9 mouse cellular contexts compared by ENCODE assay signal in the genomic region with DNA sequence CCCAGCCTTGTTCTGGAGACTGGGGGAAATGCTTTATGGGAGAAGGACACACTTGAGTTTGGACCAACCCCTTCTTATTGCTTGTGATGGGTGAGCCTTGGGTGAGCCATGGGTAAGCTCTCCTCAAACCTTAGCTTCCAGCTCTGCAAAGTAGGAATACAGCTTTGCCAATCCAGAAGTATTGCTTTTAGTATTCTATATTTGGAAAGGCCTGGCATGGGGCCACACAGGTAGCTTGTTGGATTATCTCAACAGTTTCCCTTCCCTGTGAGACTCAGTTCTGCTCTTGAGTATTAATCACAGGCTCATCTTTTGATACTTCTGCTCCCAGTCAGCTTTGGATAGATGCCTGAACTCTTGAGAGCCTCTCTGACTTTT. TPM values are rescaled to one million over a fixed set of nuclear protein-coding genes. Genes with fewer than 3 reads are reported as not detected.
DNase-seq lines count a peak whose midpoint lies in the region; ATAC-seq lines count a peak whose summit lies in the region.
"Had no signal": no experiment of that assay in that cellular context is flagged by ENCODE, and none has a peak within 500 bp of the region (broad histone marks: within the 10 kb centered on the region; RNA-seq: fewer than 3 reads in every experiment).

No protein-coding gene starts in this region.

- peak overlapping the region; percentile 73 for H3K4me2 ChIP-seq in neural tube, embryonic 11.5 days (ENCODE audit: low read depth)
- peak overlapping the region; percentile 77 for H3K4me2 ChIP-seq in limb, embryonic 15.5 days
- peak overlapping the region; percentile 82 for H3K4me2 ChIP-seq in stomach, embryonic 15.5 days

- peaks cover 71% of the 10 kb centered on the region for H3K4me1 ChIP-seq in erythroblast, embryonic 14.5 days (ENCODE audit: control insufficient read depth)
- H3K4me1 ChIP-seq in neural tube, embryonic 11.5 days (ENCODE audit: control insufficient read depth, insufficient read depth, low read length), result peaks cover 18% of the 10 kb centered on the region; the same call in 1 of the 2 replicates
- peaks cover 46% of the 10 kb centered on the region for H3K4me1 ChIP-seq in limb, embryonic 15.5 days
- H3K4me1 ChIP-seq in stomach, embryonic 15.5 days, result peaks cover 38% of the 10 kb centered on the region

- no peaks in the 10 kb centered on the region for H3K9me3 ChIP-seq in erythroblast, embryonic 14.5 days (ENCODE audit: control insufficient read depth, low read length)
- H3K9me3 ChIP-seq in neural tube, embryonic 11.5 days (ENCODE audit: control insufficient read depth, low read length), result no peaks in the 10 kb centered on the region
- no peaks in the 10 kb centered on the region for H3K9me3 ChIP-seq in limb, embryonic 15.5 days
- no peaks in the 10 kb centered on the region for H3K9me3 ChIP-seq in stomach, embryonic 15.5 days

- H3K4me3 ChIP-seq in erythroblast, embryonic 14.5 days (replicated peaks), result peak overlapping the region; percentile 84
- peak overlapping the region; percentile 82 for H3K4me3 ChIP-seq in neural tube, embryonic 11.5 days (ENCODE audit: low read depth, low read length)
- peak overlapping the region; percentile 79 for H3K4me3 ChIP-seq in limb, embryonic 15.5 days
- H3K4me3 ChIP-seq in stomach, embryonic 15.5 days (replicated peaks), result peak overlapping the region; percentile 93

- H3K27me3 ChIP-seq in erythroblast, embryonic 14.5 days (ENCODE audit: control insufficient read depth), result no peaks in the 10 kb centered on the region
- H3K27me3 ChIP-seq in neural tube, embryonic 11.5 days (ENCODE audit: control insufficient read depth, insufficient read depth, low read length), result no peaks in the 10 kb centered on the region
- H3K27me3 ChIP-seq in limb, embryonic 15.5 days, result no peaks in the 10 kb centered on the region
- H3K27me3 ChIP-seq in stomach, embryonic 15.5 days (replicated peaks), result no peaks in the 10 kb centered on the region

- H3K36me3 ChIP-seq in erythroblast, embryonic 14.5 days (ENCODE audit: control insufficient read depth), result peaks cover 20% of the 10 kb centered on the region
- H3K36me3 ChIP-seq in neural tube, embryonic 11.5 days (ENCODE audit: control insufficient read depth, insufficient read depth, low read length), result no peaks in the 10 kb centered on the region
- H3K36me3 ChIP-seq in limb, embryonic 15.5 days, result no peaks in the 10 kb centered on the region
- no peaks in the 10 kb centered on the region for H3K36me3 ChIP-seq in stomach, embryonic 15.5 days

- H3K9ac ChIP-seq in neural tube, embryonic 11.5 days (ENCODE audit: low read length), result peak overlapping the region; percentile 80
- peak overlapping the region; percentile 87; the same call in 1 of the 2 replicates for H3K9ac ChIP-seq in limb, embryonic 15.5 days
- no peak overlapping the region for H3K9ac ChIP-seq in stomach, embryonic 15.5 days

- no peak for DNase-seq in neural tube, embryonic 11.5 days (ENCODE audit: low spot score)
- DNase-seq in neural tube, embryonic 10.5 days (ENCODE audit: extremely low spot score, low spot score), result no peak
- DNase-seq in urinary bladder, postnatal 14 days (ENCODE audit: low spot score), result no peak
- DNase-seq in gastrocnemius, postnatal 4 days (ENCODE audit: low spot score in 2 of 2), result no peak
- DNase-seq: adrenal gland, adult 8-10 months had no signal

- H3K27ac ChIP-seq in neural tube, embryonic 11.5 days (ENCODE audit: low read depth, low read length), result no peak overlapping the region
- no peak overlapping the region for H3K27ac ChIP-seq in limb, embryonic 15.5 days
- H3K27ac ChIP-seq in stomach, embryonic 15.5 days, result no peak overlapping the region

- ATAC-seq in erythroblast, adult 5-6 weeks (replicated peaks; ENCODE audit: low FRiP score, poor library complexity, severe bottlenecking), result no peak
- ATAC-seq in neural tube, embryonic 11.5 days (ENCODE audit: insufficient read depth, low FRiP score, low TSS enrichment), result no peak
- no peak for ATAC-seq in limb, embryonic 15.5 days (ENCODE audit: insufficient number of reproducible peaks, low FRiP score, low TSS enrichment, low read depth)
- ATAC-seq in stomach, embryonic 15.5 days (ENCODE audit: insufficient read depth, low FRiP score, low read depth), result no peak

RNA-seq across cellular contexts. Expression of a gene that starts 1.3 kb away (rescaled TPM):
- 0.91 and 1.3 TPM in 2 replicates for polyA plus RNA-seq in erythroblast, embryonic 14.5 days (2012)
- total RNA-seq in erythroblast, adult 5-6 weeks (2015; ENCODE audit: low replicate concordance), result 4.4 and 6.3 TPM in 2 replicates
- 9.1 and 15.9 TPM in 2 replicates for total RNA-seq in erythroblast, adult 5-6 weeks (2017; ENCODE audit: low replicate concordance)
- polyA plus RNA-seq in neural tube, embryonic 11.5 days (2014; fragmentation: Nextera tagmentation; extraction: Ambion mirVana), result 37.1 and 37.4 TPM in 2 replicates
- polyA plus RNA-seq in limb, embryonic 15.5 days (2015; fragmentation: Nextera tagmentation; extraction: Ambion mirVana), result 41.1 and 42.0 TPM in 2 replicates
- polyA plus RNA-seq in stomach, embryonic 15.5 days (2015; fragmentation: Nextera tagmentation; extraction: Ambion mirVana), result 23.5 and 26.2 TPM in 2 replicates
- 10 to 100 TPM; 32.9 to 35.7 TPM for total RNA-seq in gastrocnemius, postnatal 4 days (2021)

RNA-seq across cellular contexts. Expression of a gene that starts 22.6 kb away (rescaled TPM):
- polyA plus RNA-seq in erythroblast, embryonic 14.5 days (2012), result 0.02 TPM in 1 of 2 replicates, not detected in the other
- total RNA-seq in erythroblast, adult 5-6 weeks (2015; ENCODE audit: low replicate concordance), result 3.1 and 3.3 TPM in 2 replicates
- 5.9 and 6.7 TPM in 2 replicates for total RNA-seq in erythroblast, adult 5-6 weeks (2017; ENCODE audit: low replicate concordance)
- polyA plus RNA-seq in neural tube, embryonic 11.5 days (2014; fragmentation: Nextera tagmentation; extraction: Ambion mirVana), result 1.1 and 1.2 TPM in 2 replicates
- polyA plus RNA-seq in limb, embryonic 15.5 days (2015; fragmentation: Nextera tagmentation; extraction: Ambion mirVana), result 0.37 and 0.40 TPM in 2 replicates
- polyA plus RNA-seq in stomach, embryonic 15.5 days (2015; fragmentation: Nextera tagmentation; extraction: Ambion mirVana), result 0.40 and 0.65 TPM in 2 replicates
- 1 to 10 TPM in 1 of 2 experiments, under 1 TPM in 1; 0.98 to 1.5 TPM for total RNA-seq in gastrocnemius, postnatal 4 days (2021)

Comparison
In these comparisons a context has a peak if more than half of its experiments do, and no peak if none do; other contexts are left out.
1. RNA of a gene that starts 1.3 kb away (polyA plus RNA-seq): 41.1 to 42.0 TPM in limb, embryonic 15.5 days, 37.1 to 37.4 TPM in neural tube, embryonic 11.5 days and 23.5 to 26.2 TPM in stomach, embryonic 15.5 days; 0.91 to 1.3 TPM in erythroblast, embryonic 14.5 days; every median in the first group is over 10 times any median in the second.
2. Peak in every context shown above with its lines, with median percentiles within 50 percentile points of each other: H3K4me3 ChIP-seq and H3K4me2 ChIP-seq.